Mouse (Mus musculus): ENCODE data around the gene Phf11d. TPM values are rescaled to one million over a fixed set of nuclear protein-coding genes. Genes with fewer than 3 reads are reported as not detected.
"Not testable (repeated sequence)": the region's sequence is repeated elsewhere in the genome, so short reads cannot be mapped to it uniquely, and the experiment has no call there.

Phf11d gene
- polyA plus RNA-seq, 1 experiment from 2014 or later, result 0.28 TPM

DNA sequence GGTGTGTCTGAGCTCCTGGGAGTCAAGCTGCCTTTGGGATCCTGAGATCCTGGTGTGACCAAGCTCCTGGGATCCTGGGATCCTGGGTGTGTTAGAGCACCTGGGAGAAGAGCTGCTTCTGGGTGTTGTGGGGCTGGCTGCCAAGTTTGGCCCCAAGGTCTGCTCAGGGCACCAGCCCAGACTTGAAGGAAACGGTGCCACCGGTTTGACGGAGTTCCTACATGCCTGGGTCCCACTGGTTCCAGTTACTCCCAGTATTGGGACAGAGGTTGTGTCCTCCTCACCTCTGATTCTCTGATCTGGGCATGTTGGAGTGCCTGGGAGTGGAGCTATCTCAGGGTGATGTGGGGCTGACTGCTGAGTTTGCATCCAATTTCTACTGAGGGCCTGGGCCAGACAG, 46.2 kb downstream of the Phf11d start:
- not testable (repeated sequence) for H3K27ac ChIP-seq; H3K4me3 ChIP-seq; H3K36me3 ChIP-seq; H3K4me1 ChIP-seq; H3K9me3 ChIP-seq; H3K27me3 ChIP-seq (ENCODE audit: insufficient read depth, poor library complexity, severe bottlenecking)
- peak; percentile 27 for DNase-seq (ENCODE audit: low spot score)
- WGBS, result 85% methylated on average over 3 of the region's 3 CpGs

Other genes with a start within 250 kb of the Phf11d start
- not detected in 2 replicates for gene 1700129C05Rik, start 222.6 kb downstream of the Phf11d start, polyA plus RNA-seq (2016; fragmentation: Nextera tagmentation; extraction: Ambion mirVana)
- not detected in 2 replicates for gene Gm5142, start 186.7 kb downstream of the Phf11d start, polyA plus RNA-seq (2016; fragmentation: Nextera tagmentation; extraction: Ambion mirVana)
- 36.1 and 63.3 TPM in 2 replicates for gene Rcbtb1, start 164.3 kb downstream of the Phf11d start, polyA plus RNA-seq (2016; fragmentation: Nextera tagmentation; extraction: Ambion mirVana)
- not detected in 2 replicates for gene Gm6904, start 105.3 kb downstream of the Phf11d start, polyA plus RNA-seq (2016; fragmentation: Nextera tagmentation; extraction: Ambion mirVana)
- not detected in 2 replicates for gene Phf11a, start 67.9 kb downstream of the Phf11d start, polyA plus RNA-seq (2016; fragmentation: Nextera tagmentation; extraction: Ambion mirVana)
- 0.27 TPM in 1 of 2 replicates, not detected in the other for gene Phf11b, start 24.1 kb downstream of the Phf11d start, polyA plus RNA-seq (2016; fragmentation: Nextera tagmentation; extraction: Ambion mirVana)
- 0.49 and 0.54 TPM in 2 replicates for gene Phf11c, start 29.9 kb upstream of the Phf11d start, polyA plus RNA-seq (2016; fragmentation: Nextera tagmentation; extraction: Ambion mirVana)
- gene Setdb2, start 75.4 kb upstream of the Phf11d start, polyA plus RNA-seq (2016; fragmentation: Nextera tagmentation; extraction: Ambion mirVana), result 9.2 and 9.6 TPM in 2 replicates
- 33.1 and 37.8 TPM in 2 replicates for gene Cab39l, start 75.5 kb upstream of the Phf11d start, polyA plus RNA-seq (2016; fragmentation: Nextera tagmentation; extraction: Ambion mirVana)
- gene Cdadc1, start 232.5 kb upstream of the Phf11d start, polyA plus RNA-seq (2016; fragmentation: Nextera tagmentation; extraction: Ambion mirVana), result 25.7 and 28.0 TPM in 2 replicates